Mouse (Mus musculus) bone marrow, adult 2 months (tissue): ENCODE results near the gene Scgb2b19. TPM values are rescaled to one million over a fixed set of nuclear protein-coding genes. Genes with fewer than 3 reads are reported as not detected.
"Not testable (repeated sequence)": the region's sequence is repeated elsewhere in the genome, so short reads cannot be mapped to it uniquely, and the experiment has no call there.

Experiments used
- H3K27ac ChIP-seq: fragments of 200-500 bp; 2 replicates; pipeline ENCODE4 v1.5.1; 2012; ENCODE audit warnings: low read depth, mild to moderate bottlenecking, control low read depth, inconsistent platforms, low read length; ENCODE audit not compliant: control insufficient read depth, poor library complexity, insufficient read depth
- H3K4me1 ChIP-seq: fragments of 200-500 bp; 2 replicates; pipeline ENCODE4 v1.6.1; 2011; ENCODE audit warnings: low read length; ENCODE audit not compliant: control insufficient read depth, insufficient read depth
- H3K4me3 ChIP-seq: fragments of 200-500 bp; replicated peaks from 2 replicates; pipeline ENCODE3; 2011; ENCODE audit warnings: mild to moderate bottlenecking, low read depth, low read length, control low read depth; ENCODE audit not compliant: control insufficient read depth
- WGBS: fragments of 180-500 bp; shearing (Covaris S2); methylation state at CpG from one replicate; pipeline ENCODE4 v1.1.7; 2018; 5-methylcytosine and 5-hydroxymethylcytosine counted together
- polyA plus RNA-seq: library from polyadenylated mRNA; stranded (reverse); fragments of >200 nt; gene quantifications from 2 replicates; pipeline ENCODE4 v1.2.4, GENCODE M21; 2011; ENCODE audit warnings: low replicate concordance; ENCODE audit not compliant: missing spikeins, insufficient read depth, insufficient read length

Scgb2b19 gene
- polyA plus RNA-seq = not detected in 2 replicates

GRCm38 (mm10) chr7:33280238-33280637 lies at the start of gene Scgb2b19:
Gene Scgb2b19, minus strand, starts transcription at chr7:33280338.
- not testable (repeated sequence) for H3K4me3 ChIP-seq, H3K27ac ChIP-seq, H3K4me1 ChIP-seq

GRCm38 (mm10) chr7:33286991-33287390 lies 6.9 kb upstream of the Scgb2b19 start, which contains the start of gene Scgb1b19:
Gene Scgb1b19, plus strand, starts transcription at chr7:33287291.
- not testable (repeated sequence) for H3K4me1 ChIP-seq, H3K4me3 ChIP-seq
- WGBS = 55% methylated on average over 3 of the region's 3 CpGs

More at GRCm38 (mm10) chr7:33286991-33287390, 6.9 kb upstream of the Scgb2b19 start, which contains the start of gene Scgb1b19:
- not testable (repeated sequence) for H3K27ac ChIP-seq

Other genes starting within 250 kb of the Scgb2b19 start
- not detected in 2 replicates for gene Scgb2b17, start 223.8 kb downstream of the Scgb2b19 start, polyA plus RNA-seq
- gene Scgb1b17, start 216.9 kb downstream of the Scgb2b19 start, polyA plus RNA-seq = not detected in 2 replicates
- gene Scgb2b18, start 106.5 kb downstream of the Scgb2b19 start, polyA plus RNA-seq = not detected in 2 replicates
- not detected in 2 replicates for gene Scgb1b18, start 94.8 kb downstream of the Scgb2b19 start, polyA plus RNA-seq
- gene Scgb1b19, start 7.0 kb upstream of the Scgb2b19 start, polyA plus RNA-seq = not detected in 2 replicates
- not detected in 2 replicates for gene Scgb2b20, start 86.0 kb upstream of the Scgb2b19 start, polyA plus RNA-seq
- gene Scgb1b20, start 92.9 kb upstream of the Scgb2b19 start, polyA plus RNA-seq = not detected in 2 replicates
- not detected in 2 replicates for gene Scgb2b21, start 240.1 kb upstream of the Scgb2b19 start, polyA plus RNA-seq